Mouse (Mus musculus) R1 (cell line): ENCODE data around the gene Il34.

Experiments used
- DNase-seq: peaks from one replicate; pipeline ENCODE4 v3.0.0-alpha.2; 2018; ENCODE audit warnings: low read depth, low spot score

The Il34 gene

DNA sequence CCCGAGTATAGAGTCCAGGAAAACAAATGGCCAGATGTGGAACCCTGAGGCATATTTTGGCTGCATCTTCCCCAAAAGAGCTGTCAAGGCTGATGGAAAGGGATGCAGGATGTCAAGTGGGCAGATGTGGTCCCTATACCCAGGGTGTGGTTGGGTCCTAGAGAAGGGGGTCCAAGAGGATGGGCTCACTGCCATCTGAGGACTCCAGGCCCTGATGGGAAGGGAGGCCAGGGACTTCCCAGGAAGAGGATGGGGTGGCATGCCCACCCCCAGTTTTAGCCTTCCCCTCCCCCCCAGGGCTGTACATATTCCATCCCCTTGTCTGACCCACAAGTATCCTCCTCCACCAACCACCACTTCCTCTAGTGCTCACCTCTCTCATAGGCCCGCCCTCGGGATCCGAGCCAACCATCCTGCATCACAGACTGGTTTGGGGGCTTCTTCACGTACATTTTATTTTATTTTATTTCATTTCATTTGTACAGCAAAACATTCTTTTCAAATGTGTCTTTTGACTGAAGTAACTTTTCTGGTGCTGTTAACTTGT is 65.0 kb downstream of the Il34 start:
- no peak for DNase-seq

DNA sequence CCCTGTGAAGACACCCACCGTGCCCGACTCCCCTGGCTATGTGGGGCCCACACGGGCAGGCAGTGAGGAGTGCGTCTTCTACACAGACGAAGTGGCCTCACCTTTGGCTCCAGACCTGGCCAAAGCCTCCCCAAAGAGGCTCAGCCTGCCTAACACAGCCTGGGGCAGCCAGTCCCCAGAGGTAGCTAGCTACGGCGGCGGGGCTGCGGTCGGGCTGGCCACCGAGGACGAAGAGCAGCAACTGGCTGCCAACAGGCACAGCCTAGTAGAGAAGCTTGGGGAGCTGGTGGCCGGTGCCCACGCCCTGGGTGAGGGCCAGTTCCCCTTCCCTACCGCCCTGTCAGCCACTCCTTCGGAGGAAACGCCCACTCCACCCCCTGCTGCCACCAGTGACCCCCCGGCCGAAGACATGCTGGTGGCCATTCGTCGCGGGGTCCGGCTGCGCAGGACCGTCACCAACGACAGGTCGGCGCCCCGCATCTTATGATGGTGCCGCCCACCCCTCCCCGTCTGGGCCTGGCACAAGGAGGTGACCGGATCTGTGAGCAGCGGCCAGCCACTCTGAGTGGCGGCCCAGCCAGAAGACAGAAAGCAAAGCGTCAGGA is 67.0 kb downstream of the Il34 start:
- no peak for DNase-seq

DNA sequence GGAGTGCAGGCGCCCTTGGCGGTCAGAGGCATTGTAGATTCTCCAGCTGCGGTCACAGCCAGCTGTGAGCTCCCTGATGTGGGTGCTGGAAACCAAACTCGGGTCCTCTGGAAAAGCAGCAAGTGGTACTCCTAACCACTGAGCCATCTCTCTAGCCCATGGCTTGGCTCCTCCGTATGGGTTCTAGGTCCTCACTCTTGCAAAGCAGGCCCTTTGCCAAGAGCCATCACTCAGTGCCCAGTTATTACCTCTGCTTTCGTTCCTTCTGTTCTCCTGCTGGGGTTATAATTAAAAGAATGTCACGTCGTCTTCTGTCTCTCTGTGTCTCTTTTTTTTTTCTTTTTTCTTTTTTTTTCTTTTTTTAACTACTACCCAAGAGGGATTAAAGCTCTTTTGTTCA is 72.7 kb downstream of the Il34 start:
- DNase-seq = no peak

DNA sequence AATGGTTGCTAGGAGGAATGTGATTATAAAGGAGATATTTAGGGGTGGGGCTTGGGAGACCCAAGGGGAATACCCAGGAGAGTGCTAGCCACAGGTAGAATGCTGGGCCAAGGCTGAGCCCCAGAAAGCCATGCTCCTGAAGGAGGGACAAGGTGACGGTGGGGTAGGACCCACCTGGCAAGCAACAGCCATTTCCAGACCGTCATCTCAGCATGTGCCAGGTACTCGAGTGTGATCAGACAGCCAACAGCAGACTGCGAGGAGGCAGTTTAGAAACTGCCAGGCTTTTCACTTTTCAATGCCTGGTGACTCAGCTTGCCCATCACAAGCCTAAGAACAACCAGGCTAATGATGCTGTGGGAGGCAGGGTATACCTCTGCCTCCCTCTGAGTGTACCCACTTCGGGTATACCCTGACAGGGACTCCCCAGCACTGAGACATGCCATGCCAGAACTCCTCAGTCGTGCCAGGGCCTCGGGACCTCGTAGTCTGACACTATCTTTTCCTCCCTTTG is 74.3 kb downstream of the Il34 start:
- DNase-seq = no peak

DNA sequence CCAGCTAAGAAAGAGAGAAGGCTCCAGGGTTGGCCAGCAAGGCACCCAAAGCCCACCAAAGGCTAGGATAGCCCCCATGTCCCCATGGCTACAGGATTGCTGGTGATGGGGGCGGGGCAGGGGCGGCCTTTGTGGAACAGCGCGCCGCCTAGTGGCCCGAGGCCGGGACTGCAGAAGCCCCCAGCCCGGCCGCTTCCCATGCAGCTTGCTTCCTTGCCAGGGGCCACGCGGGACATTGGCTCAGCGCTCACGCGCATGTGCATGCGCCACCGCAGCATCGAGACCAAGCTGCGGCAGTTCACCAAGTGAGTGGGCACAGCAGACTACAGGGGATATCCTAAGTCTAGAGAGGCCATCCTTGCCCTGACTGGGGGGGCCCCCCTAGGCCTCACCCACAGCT is 78.8 kb downstream of the Il34 start:
- DNase-seq = peak; percentile 80

DNA sequence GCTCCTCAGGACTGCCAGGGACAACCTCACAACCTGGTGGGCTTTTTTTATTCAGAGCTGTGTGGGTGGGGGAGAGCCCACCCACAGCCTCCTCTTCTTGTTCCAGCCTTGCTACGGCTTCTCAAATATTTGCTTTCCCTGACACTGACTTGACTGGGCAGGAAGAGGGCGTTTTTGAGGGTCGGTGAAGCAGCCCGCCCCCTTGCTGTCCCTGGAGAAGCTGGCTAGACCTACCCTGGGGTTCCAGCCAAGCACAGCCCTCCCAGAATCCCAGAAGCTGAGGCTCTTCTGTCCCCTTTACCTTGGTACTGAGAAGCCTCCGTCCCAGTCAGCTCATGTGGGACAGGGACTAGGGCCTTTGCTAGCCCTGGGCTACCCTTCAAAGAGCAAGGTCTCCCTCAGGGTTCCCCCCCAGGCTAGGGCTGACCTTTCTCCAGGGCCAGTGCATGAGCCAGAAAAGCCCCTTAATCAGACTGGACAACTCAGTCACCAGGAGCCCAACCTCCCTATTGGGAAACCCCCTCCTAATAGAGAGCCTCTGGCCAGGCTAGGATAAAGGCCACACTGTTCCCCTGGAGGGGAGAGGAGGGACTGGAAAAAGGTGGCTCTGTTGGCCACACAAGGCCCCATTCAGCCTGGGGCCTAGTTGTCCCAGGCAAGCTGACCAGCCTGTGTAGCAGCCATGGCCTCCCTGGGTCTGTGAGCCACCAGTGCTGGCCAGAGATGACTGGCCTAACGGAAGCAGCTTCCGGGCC is 80.5 kb downstream of the Il34 start:
- no peak for DNase-seq

DNA sequence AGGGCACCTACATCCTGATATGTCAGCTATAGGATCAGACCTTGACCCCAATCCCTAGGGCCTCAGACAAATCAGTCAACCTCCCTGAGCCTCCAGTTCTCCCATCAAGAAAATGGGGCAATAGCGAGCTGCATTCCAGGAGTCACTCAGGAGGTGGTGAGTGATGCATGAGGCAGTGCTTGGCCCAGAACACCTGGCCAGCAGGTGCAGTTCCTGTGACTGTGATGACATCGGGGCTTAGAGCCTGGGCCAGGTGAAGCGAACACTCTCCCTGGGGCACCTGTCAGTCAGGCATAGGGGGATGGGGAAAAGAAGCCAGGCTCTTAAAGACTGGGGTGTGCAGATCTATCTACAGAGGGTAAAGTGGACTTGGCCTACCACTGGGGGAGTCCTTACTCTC is 81.2 kb downstream of the Il34 start:
- DNase-seq = no peak

DNA sequence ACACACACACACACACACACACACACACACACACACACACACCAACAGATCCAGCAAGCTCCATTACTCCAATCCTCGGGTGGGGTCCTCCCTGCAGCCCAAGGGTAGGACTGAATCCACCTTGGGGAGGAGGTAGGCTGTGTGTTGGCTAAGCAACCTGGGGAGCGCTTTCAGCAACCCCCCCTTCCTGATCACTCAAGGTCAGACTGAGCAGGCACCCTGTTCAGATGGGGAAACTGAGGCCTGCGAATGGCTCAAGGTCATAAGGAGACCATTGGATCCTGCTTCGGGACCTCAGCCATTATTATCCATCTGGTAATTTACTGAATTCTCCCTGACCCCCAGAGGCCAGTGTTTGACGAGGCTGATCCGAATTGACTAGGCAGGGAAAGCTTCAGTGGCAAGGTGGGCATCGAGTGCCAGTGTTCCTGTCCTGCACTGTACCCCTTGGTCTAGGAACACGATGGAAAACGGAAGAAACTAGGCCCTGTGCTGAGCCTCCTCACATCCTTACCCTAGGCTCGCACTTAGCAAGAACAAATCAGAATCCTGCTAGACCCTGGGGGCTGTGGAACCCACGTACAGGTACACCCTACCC is 83.2 kb downstream of the Il34 start:
- DNase-seq = no peak

DNA sequence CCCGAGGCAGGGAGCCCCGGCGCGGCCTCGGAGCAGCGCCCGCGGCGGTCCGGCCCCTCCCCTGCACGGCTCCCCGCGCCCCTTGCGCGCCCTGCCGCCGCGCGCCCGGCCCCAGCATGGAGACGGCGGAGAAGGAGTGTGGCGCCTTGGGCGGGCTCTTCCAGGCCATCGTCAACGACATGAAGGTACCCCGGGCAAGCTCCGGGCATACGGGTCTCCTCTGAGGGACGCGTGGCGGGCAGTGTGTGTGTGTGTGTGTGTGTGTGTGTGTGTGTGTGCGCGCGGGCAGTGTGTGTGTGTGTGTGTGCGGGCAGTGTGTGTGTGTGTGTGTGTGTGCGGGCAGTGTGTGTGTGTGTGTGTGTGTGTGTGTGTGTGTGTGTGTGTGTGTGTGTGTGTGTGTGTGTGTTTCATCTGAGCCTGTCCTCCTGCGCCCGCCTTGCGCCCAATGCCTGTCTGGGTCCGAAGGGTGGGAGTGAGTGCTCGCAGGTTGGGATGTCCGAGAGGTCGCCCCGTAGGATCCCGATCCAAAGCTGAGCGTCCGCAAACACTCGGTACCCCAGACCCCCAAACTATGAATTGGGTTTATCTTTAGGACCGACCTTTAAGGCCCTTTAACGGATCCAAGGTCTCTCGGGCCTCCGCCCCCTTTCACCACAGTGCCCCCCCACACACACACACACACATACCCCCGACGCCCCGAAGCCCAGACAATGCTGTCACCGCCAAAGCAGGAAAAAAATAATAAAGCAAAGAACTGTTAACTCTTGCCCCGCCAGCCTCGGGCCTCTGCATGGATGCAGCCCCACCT is 83.9 kb downstream of the Il34 start:
- DNase-seq = peak; percentile 51

DNA sequence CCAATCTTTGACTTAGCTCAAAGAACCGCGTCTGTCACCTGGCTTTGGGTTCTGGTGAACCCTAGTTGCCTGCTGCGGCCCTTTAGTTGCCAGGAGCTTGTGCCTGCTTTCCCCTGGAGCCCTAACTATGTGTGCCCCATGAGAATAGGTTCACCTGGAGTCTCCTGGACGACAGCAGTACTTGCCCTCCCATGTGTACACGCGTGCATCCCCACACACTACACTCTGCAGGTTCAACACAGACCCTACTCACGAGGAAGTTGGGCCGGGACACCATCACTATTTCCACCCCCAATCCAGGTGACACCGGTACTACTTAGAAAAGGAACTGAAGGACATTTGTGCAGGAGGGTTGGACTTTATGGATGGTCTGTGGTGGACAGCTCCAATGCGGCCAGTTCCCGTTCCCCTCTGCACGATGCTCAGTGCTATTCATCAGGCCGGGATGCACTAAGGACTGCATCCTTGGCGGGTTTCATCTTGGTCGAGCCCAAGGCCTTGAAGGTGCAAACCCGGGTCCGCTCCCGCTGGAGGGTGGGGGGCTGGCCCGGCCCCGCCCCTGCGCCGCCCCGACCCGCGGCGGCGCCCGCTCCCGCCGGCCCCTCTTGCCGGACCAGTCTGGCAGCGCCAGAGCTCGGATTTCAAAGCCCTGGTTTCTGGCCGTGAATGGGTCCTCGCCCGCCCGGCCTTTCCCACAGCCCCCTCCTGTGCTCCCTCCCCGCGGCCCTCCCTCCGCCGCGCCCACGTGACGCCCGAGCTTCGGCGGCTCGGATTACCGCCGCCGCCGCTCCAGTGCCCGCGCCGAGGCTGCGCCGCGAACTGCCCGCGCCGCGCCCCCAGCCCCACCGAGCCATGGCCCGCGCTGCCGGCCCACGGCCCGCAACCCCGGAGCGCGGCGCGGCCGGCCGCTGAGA is 84.8 kb downstream of the Il34 start, which contains the start of gene Mtss1l:
Mtss1l (plus strand) TSS at position 792 of the 914 bp plus-strand sequence.
- DNase-seq = peak; percentile 78

DNA sequence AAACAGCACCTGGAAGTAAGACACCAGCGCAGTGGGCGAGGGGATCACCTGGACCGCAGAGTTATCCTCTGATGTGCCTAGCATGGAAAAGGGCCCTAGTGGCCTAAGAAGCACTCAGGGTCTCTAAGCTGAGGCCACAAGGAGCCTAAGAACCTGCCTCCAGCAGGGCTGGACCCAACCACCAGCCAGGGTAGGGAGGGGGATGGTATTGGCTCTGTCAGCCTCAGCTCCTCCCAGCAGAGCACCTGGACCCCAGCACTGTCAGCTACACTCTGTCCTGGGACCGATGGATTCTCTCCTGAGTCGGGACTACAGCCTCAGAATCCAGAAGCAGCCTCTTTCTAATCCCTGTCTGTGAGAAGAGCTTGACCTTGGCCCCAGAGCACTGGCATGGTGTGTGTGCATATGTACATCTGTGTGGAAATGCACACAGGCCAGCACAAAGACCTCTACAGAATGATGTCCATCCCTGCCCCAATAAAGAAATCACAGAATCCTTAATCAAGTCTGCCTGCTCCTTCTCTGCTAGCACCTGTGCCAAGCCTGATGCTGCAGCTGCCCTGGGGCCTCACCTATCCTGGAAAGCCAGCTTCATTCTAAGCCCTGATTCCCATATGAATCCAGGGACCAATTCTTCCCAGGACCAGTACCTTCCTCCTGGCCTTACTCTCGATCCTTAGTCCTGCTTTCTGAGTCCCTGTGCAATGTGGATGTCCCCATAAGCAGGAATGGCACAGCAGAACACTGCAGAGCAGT is 85.6 kb downstream of the Il34 start:
- DNase-seq = no peak

DNA sequence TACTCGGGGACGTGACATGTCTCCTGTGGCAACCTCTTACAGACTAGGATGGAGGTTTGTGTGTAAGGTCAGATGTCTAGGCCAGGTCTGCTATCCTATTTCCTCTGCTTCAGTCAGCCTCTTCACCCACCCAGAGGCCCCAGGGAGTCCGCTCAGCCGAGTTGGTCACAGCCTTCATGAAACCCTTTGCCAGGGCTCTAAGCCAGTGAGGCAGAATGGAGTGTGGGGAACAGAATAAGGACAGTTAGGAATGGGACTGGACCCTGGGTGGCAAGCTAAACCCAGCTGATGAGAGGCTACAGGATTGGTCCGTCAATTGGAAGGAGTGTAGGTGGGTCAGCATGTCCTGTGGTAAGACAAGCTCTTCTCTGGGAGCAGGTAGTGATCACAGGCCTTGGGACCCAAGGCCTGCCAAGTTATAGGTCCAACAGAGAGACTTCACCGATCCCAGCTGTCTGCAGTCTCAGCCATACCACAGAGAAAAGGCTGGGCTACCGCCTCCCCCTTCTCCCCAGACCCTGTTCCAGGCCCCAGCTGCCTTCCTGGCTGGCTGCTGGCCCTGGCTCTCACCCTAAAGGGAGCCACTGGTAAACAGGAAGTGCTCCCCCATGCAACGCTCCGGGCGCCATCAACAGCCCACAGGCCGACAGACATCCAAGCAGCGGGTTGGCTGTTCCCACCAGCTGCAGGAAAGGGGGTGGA is 86.6 kb downstream of the Il34 start:
- no peak for DNase-seq

DNA sequence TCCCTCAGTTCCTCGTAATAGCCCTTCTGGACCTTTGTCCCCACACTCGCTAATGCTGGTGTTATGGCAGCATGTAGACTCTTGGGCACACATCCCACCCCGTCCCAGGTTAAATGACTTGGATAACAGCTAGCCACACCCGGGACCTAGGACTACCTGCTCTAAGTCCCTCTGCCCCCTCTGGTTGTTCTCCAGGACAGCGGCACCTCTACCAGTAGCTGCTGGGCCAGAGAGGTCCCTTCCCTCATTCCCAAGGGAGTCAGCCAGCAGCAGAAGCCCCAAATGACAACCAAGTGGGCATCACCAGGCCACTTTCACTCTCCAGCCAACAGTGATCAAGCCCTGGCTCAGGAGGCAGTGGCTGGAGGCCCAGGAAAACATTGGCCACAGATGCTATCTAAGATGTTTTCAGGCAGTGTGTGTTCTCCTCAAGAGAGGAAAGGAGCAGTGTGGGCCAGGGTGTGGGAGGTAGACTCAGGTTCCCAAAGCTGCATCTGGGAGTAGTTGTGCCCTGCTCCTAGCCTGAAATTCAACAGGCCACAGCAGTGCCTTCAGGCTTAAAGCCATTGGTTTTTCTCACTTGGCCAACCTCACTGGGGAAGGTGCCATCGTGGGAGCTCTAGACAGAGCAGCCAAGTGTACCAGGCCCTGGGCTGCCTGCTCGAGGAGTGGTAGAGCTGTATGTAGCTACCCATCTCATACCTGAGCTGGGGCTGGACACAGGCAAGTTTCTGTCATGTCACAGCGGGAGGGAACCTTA is 87.3 kb downstream of the Il34 start:
- no peak for DNase-seq

DNA sequence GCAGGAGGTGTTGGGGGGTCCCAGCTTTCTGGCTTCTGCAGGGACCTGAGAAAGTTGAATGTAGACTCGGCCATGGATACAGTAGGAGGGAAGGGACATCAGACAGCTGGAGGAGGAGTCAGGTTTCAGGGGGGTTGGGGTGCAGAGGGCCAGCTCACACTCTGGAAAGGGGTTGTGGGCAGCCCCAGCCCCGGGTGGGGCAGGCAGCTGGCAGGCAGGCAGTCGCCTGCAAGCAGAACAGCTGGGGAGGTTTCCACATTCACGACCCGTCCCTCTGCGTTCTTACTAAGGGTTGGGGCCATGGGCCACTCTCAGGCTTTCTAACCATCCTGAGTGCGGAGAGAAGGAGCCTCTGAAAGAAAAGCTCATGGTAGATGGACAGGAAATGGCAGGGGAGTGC is 88.6 kb downstream of the Il34 start:
- no peak for DNase-seq

DNA sequence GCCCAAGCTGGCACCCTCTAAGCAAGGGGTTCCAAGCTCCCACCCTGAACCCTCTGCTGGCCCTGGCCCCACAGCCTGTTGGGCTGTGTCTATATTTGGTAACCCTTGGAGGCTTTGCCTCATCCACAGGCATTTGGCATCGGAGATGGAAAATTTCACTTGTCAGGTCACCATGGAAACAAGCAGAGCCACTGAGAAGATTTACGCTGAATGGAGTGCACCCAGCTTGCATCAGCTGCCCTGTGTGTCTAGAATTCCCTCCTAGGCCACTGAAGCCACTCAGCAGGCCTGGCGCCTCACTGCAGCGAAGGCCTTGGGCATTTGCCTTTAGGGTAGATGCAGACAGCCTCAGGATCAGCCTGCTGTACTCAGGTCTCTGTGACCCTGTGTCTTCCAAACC is 89.6 kb downstream of the Il34 start:
- DNase-seq = no peak

DNA sequence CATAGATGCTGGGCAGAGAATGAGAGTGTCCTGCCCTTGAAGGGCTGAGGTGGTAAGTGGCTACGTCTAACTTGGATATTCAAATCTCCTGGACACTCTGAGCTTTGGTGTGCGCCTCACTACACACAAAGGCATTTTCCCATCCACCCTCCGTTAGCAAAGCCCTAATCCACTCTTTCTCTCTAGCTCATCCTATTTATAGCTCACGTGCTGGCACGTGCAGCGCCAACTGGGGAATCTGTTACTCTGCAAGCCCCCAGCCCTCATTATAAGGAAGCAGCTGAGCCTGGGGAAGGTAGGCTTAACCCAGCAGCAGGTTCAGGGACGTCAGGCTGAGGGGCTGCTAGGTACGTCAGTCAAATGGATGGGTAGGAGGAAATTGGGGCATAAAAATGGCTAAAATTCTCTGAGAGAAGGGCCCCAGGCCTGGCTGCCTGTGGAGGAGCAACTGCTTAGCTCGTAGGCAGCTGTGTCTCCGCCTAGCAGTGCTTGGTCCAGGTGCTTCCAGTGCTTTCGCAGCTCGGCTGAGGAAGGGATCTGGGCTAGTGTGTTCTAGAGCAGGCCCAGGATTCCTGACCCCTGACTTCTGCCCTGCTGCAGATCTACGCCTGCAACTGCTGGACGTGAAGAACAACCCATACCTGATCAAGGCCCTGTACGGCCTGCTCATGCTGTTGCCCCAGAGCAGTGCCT is 90.8 kb downstream of the Il34 start:
- DNase-seq = no peak

DNA sequence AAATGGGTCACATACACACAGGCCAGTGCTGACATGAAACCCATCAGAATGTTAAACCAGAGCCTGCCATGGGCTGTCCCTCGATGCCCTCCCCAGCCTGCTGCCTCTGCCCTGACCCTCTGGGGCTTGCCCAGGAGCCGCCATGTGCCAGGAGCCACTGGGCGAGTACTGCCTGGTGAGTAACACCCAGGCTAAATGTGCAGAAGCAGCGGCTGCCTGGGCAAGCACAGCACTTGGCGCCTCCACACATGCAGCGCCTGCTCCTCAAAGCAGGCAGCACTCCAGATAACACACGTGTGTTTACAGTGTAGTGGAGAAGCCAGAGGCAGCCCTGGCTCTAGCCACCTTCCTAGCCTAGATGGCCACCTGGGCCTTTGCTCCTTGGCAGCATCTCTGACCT is 92.7 kb downstream of the Il34 start:
- DNase-seq = no peak
